Mouse (Mus musculus) G1E (cell line): ENCODE results near the gene Plk4.

Experiments
- CTCF ChIP-seq: IDR thresholded peaks from 2 replicates; pipeline ENCODE4 v1.5.1; 2012; ENCODE audit warnings: low read depth, low read length, inconsistent platforms, mixed read lengths
- GATA1 ChIP-seq: IDR thresholded peaks from 2 replicates; pipeline ENCODE4 v1.6.1; 2012; ENCODE audit warnings: borderline replicate concordance, low read length, inconsistent platforms, mixed read lengths
- GATA2 ChIP-seq: IDR thresholded peaks from 2 replicates; pipeline ENCODE4 v1.6.1; 2012; ENCODE audit warnings: low read depth, low read length, inconsistent platforms, borderline replicate concordance
- POLR2AphosphoS5 ChIP-seq: IDR thresholded peaks from 2 replicates; pipeline ENCODE4 v1.6.1; 2012; ENCODE audit warnings: low read depth, low read length, inconsistent platforms; ENCODE audit not compliant: insufficient replicate concordance
- TAL1 ChIP-seq: conservative IDR thresholded peaks from 2 replicates; pipeline ENCODE4 v1.6.1; 2012; ENCODE audit warnings: low read depth, low read length, inconsistent platforms, mixed read lengths

- no peak for TF ChIP-seq POLR2AphosphoS5
- no peak for TF ChIP-seq CTCF
- TF ChIP-seq GATA1, result no peak
- no peak for TF ChIP-seq TAL1
- TF ChIP-seq GATA2, result no peak
Observed at GRCm38 (mm10) chr3:40806871-40807270, 7.1 kb downstream of the Plk4 start.
